Mouse (Mus musculus): Measurements from ENCODE around the gene Mctp1. TPM values are rescaled to one million over a fixed set of nuclear protein-coding genes. Genes with fewer than 3 reads are reported as not detected.

Gene Mctp1
- polyA plus RNA-seq, 1 experiment from 2014 or later = 0.10 TPM

GRCm38 (mm10) chr13:76481601-76482000 is 97.3 kb downstream of the Mctp1 start:
- POLR2A ChIA-PET = no interaction called here
- CTCF ChIA-PET = interaction anchor here (1.3 to 1.5 kb wide), 3 partner anchors 15 to 77 kb away, joined by 3 to 5 read pairs (median 3); no protein-coding TSS in a partner anchor
- no peaks in the 10 kb centered on the region for H3K27me3 ChIP-seq
- ATAC-seq (peak; percentile 82), DNase-seq (ENCODE audit: low read depth, low spot score) (peak; percentile 37)
- in situ Hi-C loops (cut with MboI; ENCODE audit: low pct_unique_long_range_greater_than_20kb) = no loop called here
- TF ChIP-seq CTCF (IDR thresholded peaks at IDR 0.05) = no peak

- in situ Hi-C loops (cut with MboI; ENCODE audit: low pct_unique_long_range_greater_than_20kb) = no loop called here
- TF ChIP-seq CTCF (IDR thresholded peaks at IDR 0.05) = no peak
- ChIA-PET CTCF (no interaction called here), POLR2A (no interaction called here)
- no peaks in the 10 kb centered on the region for H3K27me3 ChIP-seq
- ATAC-seq (no peak), DNase-seq (ENCODE audit: low read depth, low spot score) (no peak)
These were observed 98.7 kb downstream of the Mctp1 start for GRCm38 (mm10) chr13:76482998-76483397.

- no peaks in the 10 kb centered on the region for H3K27me3 ChIP-seq
- ATAC-seq (peak; percentile 40), DNase-seq (ENCODE audit: low read depth, low spot score) (peak; percentile 35)
- ChIA-PET POLR2A (no interaction called here), CTCF (no interaction called here)
- no peak for TF ChIP-seq CTCF (IDR thresholded peaks at IDR 0.05)
- in situ Hi-C loops (cut with MboI; ENCODE audit: low pct_unique_long_range_greater_than_20kb) = no loop called here
These were observed 99.9 kb downstream of the Mctp1 start for GRCm38 (mm10) chr13:76484086-76484709.

- POLR2A ChIA-PET = no interaction called here
- ATAC-seq (peak; percentile 39), DNase-seq (ENCODE audit: low read depth, low spot score) (no peak)
- TF ChIP-seq CTCF (IDR thresholded peaks at IDR 0.05) = no peak
- CTCF ChIA-PET = no interaction called here
- in situ Hi-C loops (cut with MboI; ENCODE audit: low pct_unique_long_range_greater_than_20kb) = no loop called here
- H3K27me3 ChIP-seq = no peaks in the 10 kb centered on the region
These were observed 131.6 kb downstream of the Mctp1 start for GRCm38 (mm10) chr13:76515896-76516295.

GRCm38 (mm10) chr13:76523170-76523569 is 138.8 kb downstream of the Mctp1 start:
- H3K27me3 ChIP-seq = no peaks in the 10 kb centered on the region
- in situ Hi-C loops (cut with MboI; ENCODE audit: low pct_unique_long_range_greater_than_20kb) = no loop called here
- POLR2A ChIA-PET = no interaction called here
- TF ChIP-seq CTCF (IDR thresholded peaks at IDR 0.05) = no peak
- no peak for DNase-seq (ENCODE audit: low read depth, low spot score)
- no peak for ATAC-seq
- CTCF ChIA-PET = interaction anchor here (1.5 kb wide), 1 partner anchor 14 kb away, joined by 5 read pairs; no protein-coding TSS in a partner anchor

GRCm38 (mm10) chr13:76527326-76527725 is 143.0 kb downstream of the Mctp1 start:
- ATAC-seq (no peak), DNase-seq (ENCODE audit: low read depth, low spot score) (no peak)
- in situ Hi-C loops (cut with MboI; ENCODE audit: low pct_unique_long_range_greater_than_20kb) = no loop called here
- TF ChIP-seq CTCF (IDR thresholded peaks at IDR 0.05) = no peak
- POLR2A ChIA-PET = no interaction called here
- CTCF ChIA-PET = no interaction called here
- H3K27me3 ChIP-seq = no peaks in the 10 kb centered on the region

- no peak for TF ChIP-seq CTCF (IDR thresholded peaks at IDR 0.05)
- ATAC-seq = no peak
- in situ Hi-C loops (cut with MboI; ENCODE audit: low pct_unique_long_range_greater_than_20kb) = no loop called here
- H3K27me3 ChIP-seq = no peaks in the 10 kb centered on the region
- DNase-seq (ENCODE audit: low read depth, low spot score) = no peak
- ChIA-PET POLR2A (no interaction called here), CTCF (no interaction called here)
These were observed 143.4 kb downstream of the Mctp1 start for GRCm38 (mm10) chr13:76527751-76528150.

GRCm38 (mm10) chr13:76529915-76530314 is 145.6 kb downstream of the Mctp1 start:
- ATAC-seq (peak; percentile 51), DNase-seq (ENCODE audit: low read depth, low spot score) (no peak)
- ChIA-PET CTCF (no interaction called here), POLR2A (no interaction called here)
- H3K27me3 ChIP-seq = no peaks in the 10 kb centered on the region
- no peak for TF ChIP-seq CTCF (IDR thresholded peaks at IDR 0.05)
- in situ Hi-C loops (cut with MboI; ENCODE audit: low pct_unique_long_range_greater_than_20kb) = no loop called here

- ATAC-seq (no peak), DNase-seq (ENCODE audit: low read depth, low spot score) (no peak)
- no peaks in the 10 kb centered on the region for H3K27me3 ChIP-seq
- in situ Hi-C loops (cut with MboI; ENCODE audit: low pct_unique_long_range_greater_than_20kb) = no loop called here
- TF ChIP-seq CTCF (IDR thresholded peaks at IDR 0.05) = no peak
- POLR2A ChIA-PET = no interaction called here
- CTCF ChIA-PET = no interaction called here
These were observed 146.7 kb downstream of the Mctp1 start for GRCm38 (mm10) chr13:76530867-76531504.

GRCm38 (mm10) chr13:76547854-76548253 is 163.5 kb downstream of the Mctp1 start:
- CTCF ChIA-PET = no interaction called here
- no peaks in the 10 kb centered on the region for H3K27me3 ChIP-seq
- DNase-seq (ENCODE audit: low read depth, low spot score) (no peak), ATAC-seq (no peak)
- TF ChIP-seq CTCF (IDR thresholded peaks at IDR 0.05) = no peak
- POLR2A ChIA-PET = no interaction called here
- in situ Hi-C loops (cut with MboI; ENCODE audit: low pct_unique_long_range_greater_than_20kb) = no loop called here

- H3K27me3 ChIP-seq = no peaks in the 10 kb centered on the region
- TF ChIP-seq CTCF (IDR thresholded peaks at IDR 0.05) = no peak
- in situ Hi-C loops (cut with MboI; ENCODE audit: low pct_unique_long_range_greater_than_20kb) = no loop called here
- POLR2A ChIA-PET = no interaction called here
- DNase-seq (ENCODE audit: low read depth, low spot score) (no peak), ATAC-seq (no peak)
- CTCF ChIA-PET = no interaction called here
These were observed 176.6 kb downstream of the Mctp1 start for GRCm38 (mm10) chr13:76560918-76561317.

GRCm38 (mm10) chr13:76561594-76561993 is 177.3 kb downstream of the Mctp1 start:
- TF ChIP-seq CTCF (IDR thresholded peaks at IDR 0.05) = no peak
- ATAC-seq (no peak), DNase-seq (ENCODE audit: low read depth, low spot score) (no peak)
- ChIA-PET POLR2A (no interaction called here), CTCF (no interaction called here)
- in situ Hi-C loops (cut with MboI; ENCODE audit: low pct_unique_long_range_greater_than_20kb) = no loop called here
- H3K27me3 ChIP-seq = no peaks in the 10 kb centered on the region

Measured in Patski (cell line).